Mouse (Mus musculus): Measurements from ENCODE around the gene Cnot11.

Cnot11 gene

GRCm38 (mm10) chr1:39533917-39534316 lies 875 bp upstream of the Cnot11 start:
- in situ Hi-C loops (cut with MboI, MseI), result no loop called here

- in situ Hi-C loops (cut with MboI, MseI), result no loop called here
These were observed 921 bp downstream of the Cnot11 start for GRCm38 (mm10) chr1:39535515-39536311.

DNA sequence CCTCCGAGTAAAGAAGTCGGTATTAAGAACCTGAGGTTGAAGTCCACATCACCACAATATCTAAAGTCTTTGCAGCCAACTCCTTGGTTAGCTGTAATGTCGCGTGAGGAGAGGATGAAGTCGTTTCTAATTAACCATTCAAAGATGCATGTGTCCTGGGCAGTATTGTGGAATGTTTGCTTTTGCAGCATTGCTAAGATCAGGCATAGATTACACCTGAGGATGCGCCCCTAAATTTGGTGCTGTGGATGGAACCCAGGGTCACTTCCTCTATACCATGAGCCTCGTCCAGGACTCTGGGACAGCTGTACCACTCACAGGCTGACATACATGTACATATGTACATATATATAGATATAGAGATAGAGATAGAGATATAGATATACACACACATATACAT lies 1.9 kb downstream of the Cnot11 start:
- in situ Hi-C loops (cut with MboI, MseI), result no loop called here

- in situ Hi-C loops (cut with MboI, MseI), result no loop called here
These were observed 3.0 kb downstream of the Cnot11 start for GRCm38 (mm10) chr1:39537631-39538380.

- in situ Hi-C loops (cut with MboI, MseI), result loop anchor here in 1 of 2 experiments (5.0 to 10.0 kb wide), 2 partner anchors 37 to 514 kb away; partner anchors contain the start of gene Rnf149
These were observed 5.8 kb downstream of the Cnot11 start for GRCm38 (mm10) chr1:39540592-39540991.

- in situ Hi-C loops (cut with MboI, MseI), result loop anchor here in 1 of 2 experiments (10.0 kb wide), 1 partner anchor 509 kb away; no protein-coding TSS in a partner anchor
These were observed 10.8 kb downstream of the Cnot11 start for GRCm38 (mm10) chr1:39545589-39545988.

DNA sequence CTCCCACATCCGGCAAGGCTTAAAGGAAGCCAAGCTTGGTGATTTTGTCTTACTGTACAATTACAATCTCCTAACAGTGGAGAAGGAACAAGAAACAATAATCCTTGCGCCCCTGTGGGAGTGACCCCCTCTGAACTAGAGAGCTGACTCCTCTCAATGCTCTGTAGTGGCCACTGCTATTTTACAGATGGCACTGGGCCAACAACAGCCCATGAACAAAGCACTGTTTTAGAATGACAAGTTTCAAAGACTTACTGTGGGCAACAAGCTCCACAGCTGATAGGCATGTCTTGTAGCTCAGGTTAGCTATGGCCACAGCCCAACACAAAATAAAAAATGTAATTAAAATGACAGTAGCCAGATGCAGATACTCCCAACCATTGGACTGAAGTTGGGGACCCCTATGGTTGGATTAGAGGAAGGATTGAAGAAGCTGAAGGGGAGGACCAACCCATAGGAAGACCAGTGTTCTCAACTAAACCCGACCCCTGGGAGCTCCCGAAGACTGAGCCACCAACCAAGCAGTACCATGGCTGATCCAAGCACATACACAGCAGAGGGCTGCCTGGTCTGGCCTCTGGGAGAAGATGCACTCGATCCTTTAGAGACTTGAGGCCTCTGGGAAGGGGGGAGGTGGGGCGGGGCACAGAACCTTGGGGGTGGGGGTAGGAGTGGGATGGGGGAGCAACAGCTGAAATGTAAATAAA lies 11.5 kb downstream of the Cnot11 start:
- in situ Hi-C loops (cut with MboI, MseI), result loop anchor here in 1 of 2 experiments (10.0 kb wide), 1 partner anchor 508 kb away; no protein-coding TSS in a partner anchor

GRCm38 (mm10) chr1:39547238-39547637 lies 12.4 kb downstream of the Cnot11 start:
- in situ Hi-C loops (cut with MboI, MseI), result loop anchor here in 1 of 2 experiments (10.0 kb wide), 1 partner anchor 508 kb away; no protein-coding TSS in a partner anchor

DNA sequence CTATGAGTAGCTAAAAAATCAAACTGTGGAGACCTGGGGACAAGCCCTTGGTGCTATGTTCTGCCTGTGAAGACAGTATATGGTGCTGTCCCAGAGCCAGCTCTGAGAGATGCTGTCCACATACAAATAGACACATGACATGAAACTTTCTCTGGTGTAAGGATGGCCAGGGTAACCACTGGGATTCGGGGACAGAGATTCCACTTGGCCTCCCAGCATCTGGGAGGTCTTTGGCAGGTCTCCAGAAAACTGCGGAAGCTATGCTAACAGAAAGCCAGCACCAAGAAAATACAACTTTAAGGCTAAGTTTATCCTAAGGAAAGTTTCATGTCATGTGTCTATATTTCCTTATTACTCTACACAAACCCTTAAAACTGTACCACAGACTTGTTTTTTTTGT lies 15.0 kb downstream of the Cnot11 start:
- in situ Hi-C loops (cut with MboI, MseI), result loop anchor here in 1 of 2 experiments (10.0 kb wide), 1 partner anchor 505 kb away; no protein-coding TSS in a partner anchor

DNA sequence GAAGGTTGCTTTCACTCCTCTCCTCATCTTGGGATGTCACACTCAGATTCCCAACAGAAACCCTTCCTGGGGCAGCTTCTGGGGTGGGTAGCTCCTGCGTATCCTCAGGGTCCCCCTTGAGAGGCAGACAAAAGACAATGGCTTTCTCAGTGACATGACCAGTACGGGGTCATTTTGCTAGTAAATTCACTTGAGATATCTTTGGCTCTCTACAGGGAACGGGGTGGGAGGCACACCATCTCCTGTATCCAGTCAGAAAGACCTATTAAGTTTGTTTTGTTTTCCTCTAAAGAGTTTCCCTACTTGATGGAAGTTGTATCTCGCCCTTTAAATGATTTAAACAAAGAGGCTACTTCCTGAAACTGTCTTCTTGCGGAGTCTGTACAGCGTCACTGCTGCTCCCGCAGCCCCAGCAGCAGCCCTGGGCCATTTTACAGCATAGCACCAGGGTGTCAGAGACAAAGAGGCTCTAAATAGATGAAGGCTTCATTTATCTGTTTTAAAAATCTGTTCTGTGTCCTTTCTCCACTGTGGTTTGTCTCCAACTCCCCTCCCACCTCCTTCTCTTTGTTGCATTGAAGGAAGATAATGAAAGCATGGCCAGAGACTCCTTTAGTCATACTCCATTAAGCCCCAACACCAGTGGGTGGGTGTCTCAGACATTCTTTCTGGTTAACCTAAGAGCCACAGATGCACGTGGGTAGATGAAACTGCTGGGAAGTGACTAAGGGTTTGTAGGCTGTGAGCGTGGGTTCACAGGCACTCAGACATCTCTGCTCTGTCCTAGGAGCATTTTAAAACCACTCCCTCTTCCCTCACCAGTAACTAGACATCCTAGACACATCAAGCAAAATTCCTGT lies 21.0 kb downstream of the Cnot11 start:
- in situ Hi-C loops (cut with MboI, MseI), result loop anchor here in 1 of 2 experiments (5.0 kb wide), 1 partner anchor 382 kb away; no protein-coding TSS in a partner anchor

DNA sequence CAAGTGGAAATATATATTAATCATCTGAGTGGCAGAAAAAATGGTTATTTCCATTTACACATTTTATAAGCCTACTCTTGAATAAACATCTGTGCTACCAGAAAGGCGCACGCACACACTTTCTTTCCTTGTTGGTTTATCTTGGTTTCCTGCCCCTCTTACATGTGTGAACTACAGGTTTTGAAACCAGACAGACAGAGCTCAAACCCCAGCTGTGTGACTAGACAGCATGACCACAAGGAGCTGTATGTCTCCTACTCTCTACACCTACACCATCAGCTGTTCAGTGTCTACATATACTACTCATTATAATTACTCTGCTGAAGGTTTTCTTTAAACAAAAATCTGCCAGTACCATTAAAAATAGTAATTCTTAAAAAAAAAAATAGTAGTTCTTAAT lies 24.2 kb downstream of the Cnot11 start:
- in situ Hi-C loops (cut with MboI, MseI), result loop anchor here in 1 of 2 experiments (5.0 kb wide), 1 partner anchor 378 kb away; no protein-coding TSS in a partner anchor

- in situ Hi-C loops (cut with MboI, MseI), result no loop called here
These were observed 27.1 kb downstream of the Cnot11 start for GRCm38 (mm10) chr1:39561920-39562319.

DNA sequence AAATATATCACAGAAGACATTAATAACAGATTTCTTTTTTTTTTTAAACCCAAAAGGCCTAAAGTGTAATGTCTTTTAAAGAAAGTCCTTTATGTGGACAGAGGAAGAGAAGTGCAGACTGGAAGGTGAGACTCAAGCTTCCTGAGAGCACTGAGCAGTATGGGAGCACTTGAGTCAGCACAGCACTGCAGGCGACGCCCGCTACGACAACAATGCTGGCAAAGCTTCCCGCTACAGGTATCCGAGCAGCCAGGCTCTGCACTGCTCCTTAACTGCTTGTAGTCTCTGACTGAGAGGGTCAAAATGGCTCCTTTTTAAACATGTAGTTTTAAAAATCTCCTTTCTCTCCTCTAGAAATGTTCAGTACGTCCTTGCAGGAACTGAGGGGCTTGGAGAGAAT lies 28.4 kb downstream of the Cnot11 start:
- in situ Hi-C loops (cut with MboI, MseI), result no loop called here

DNA sequence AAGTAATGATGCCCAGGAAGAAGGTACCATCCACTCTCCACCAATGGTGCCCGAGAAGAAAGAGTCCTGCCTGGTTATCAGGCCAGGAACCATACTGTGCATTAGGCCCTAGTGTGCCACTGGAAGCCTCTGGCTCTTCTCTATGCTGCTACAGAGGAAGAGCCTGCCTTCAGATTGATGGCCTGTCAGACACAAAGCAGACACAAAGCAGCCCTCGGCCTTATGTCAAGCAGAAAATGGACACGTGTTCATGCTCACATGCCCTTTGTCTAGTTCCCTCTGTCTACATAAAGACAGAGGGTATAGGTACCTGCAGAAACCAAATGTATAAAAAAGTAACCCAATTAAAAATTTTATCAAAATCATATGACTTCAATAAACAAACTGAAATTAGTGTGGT lies 29.8 kb downstream of the Cnot11 start:
- in situ Hi-C loops (cut with MboI, MseI), result no loop called here

- in situ Hi-C loops (cut with MboI, MseI), result no loop called here
These were observed 33.3 kb downstream of the Cnot11 start for GRCm38 (mm10) chr1:39568079-39568478.

DNA sequence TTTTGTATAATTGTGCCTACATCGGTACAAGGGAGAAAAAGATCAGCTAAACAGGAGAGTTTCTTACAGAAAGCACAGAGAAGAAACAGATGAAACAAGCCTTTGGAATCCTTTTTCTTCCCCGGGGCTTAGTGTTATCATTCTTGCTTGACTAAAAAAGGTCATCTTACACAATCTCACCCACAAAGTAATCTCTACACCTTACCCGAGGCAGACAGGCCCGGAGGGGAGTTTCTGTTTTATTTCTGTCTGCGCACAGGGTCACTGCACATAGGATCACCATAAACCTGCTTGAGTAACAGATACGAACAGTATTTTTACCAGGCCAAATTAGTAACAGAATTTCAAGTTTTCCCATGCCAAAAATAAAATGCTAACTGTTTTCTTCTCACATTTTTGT lies 36.9 kb downstream of the Cnot11 start:
- in situ Hi-C loops (cut with MboI, MseI), result loop anchor here in 1 of 2 experiments (10.0 kb wide), 1 partner anchor 943 kb away; the partner anchor contains the start of gene Il18rap

DNA sequence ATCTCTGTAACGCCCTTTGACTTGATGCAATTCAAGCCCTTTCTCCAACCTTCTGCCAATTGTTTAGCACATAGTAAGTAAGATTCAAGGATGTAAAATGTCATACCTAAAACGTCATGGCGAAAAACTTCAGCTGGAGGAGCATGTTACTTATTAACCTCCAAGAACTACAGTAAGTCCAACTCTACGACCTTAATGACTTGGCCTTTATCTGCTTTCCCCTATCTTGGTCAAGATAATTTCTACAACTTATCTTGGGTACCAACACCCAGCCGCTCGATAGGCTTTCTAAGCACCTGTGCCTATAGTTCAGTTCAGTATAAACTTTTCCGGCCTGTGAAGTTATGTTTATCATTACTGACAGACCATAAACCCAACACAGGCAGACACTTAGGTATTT lies 39.1 kb downstream of the Cnot11 start:
- in situ Hi-C loops (cut with MboI, MseI), result loop anchor here in 1 of 2 experiments (10.0 kb wide), 1 partner anchor 941 kb away; the partner anchor contains the start of gene Il18rap

DNA sequence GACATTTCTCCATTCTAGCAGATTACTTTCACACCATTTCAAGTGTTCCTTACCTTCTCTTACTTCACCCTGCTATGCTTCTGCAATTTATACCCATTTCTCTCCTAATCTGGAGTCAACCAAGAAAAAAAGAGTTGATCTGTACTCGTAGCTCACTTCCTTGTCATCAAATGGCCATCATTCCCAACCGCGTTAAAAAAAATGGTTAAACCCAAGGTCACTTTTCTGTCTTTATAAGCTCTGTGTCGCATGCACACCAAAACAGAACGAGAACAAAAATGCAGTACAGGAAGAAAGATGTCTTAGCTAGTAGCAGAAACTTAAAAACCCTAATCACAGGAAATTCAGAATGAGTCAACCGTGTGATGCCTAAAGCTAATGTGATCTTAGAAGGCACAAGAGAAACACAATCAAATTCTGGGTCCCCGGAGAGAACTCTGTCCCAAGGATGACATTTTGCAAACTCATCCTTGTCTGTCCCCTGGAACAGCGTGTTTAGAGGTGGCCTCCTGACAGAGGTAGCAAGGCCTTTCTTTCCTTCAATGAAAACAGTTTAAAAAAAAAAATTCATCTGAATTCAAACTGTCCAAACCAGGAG lies 41.1 kb downstream of the Cnot11 start:
- in situ Hi-C loops (cut with MboI, MseI), result loop anchor here (5.0 to 10.0 kb wide), 2 partner anchors 34 to 939 kb away; partner anchors contain the start of gene Il18rap (in 1 of the 2)

DNA sequence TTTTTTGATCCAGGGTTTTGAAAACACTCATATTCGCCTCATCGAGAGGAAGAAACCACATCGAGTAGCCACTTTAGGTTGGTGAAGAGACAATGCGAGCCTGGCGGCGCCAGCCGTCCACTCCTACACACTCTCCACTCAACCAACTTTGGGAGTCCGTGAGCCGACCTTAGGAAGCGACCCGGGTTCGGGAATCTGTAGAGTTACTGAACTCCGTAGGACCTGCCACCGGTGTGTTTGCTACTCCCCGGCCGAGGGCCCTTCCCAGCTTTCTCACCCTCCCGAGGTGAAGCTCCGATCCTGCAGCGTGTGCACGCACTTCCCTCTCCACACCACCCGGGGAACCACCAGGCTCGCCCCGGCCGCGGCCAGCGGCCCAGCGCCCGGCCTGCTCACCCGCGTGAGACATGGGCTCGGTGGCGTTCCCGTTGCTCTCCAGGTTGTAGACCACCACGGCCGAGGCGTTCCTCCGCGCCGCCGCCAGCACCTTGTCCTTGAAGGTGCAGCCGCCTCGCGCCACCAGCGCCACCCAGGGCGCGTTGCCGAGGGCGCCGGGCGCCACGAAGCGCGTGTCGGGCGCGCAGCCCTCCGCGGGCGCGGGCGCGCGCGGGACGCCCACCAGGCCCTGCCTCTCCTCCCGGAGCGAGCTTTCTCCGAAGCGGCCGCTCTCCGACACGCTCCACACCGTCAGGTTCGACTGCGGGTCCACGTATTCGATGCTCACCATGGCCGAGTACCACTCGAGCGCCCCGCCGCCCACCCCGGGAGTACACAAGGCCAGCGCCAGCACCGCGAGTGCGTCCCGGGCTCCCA lies 41.8 kb downstream of the Cnot11 start:
- in situ Hi-C loops (cut with MboI, MseI), result loop anchor here (5.0 to 10.0 kb wide), 2 partner anchors 34 to 938 kb away; partner anchors contain the start of gene Il18rap (in 1 of the 2)

Measured in T-helper 17 cell (primary cell).